Mouse (Mus musculus): ENCODE results near the gene Prelp. TPM values are rescaled to one million over a fixed set of nuclear protein-coding genes. Genes with fewer than 3 reads are reported as not detected.

Gene Prelp
- polyA plus RNA-seq, 1 experiment from 2014 or later = 6.4 TPM

- TF ChIP-seq CTCF (IDR thresholded peaks at IDR 0.05) = no peak
- 0 out of 2 replicates have a peak, but pooled peaks have one; percentile 1 for TF ChIP-seq EP300 (IDR thresholded peaks at IDR 0.05)
- ATAC-seq = peak; percentile 25; the same call in 1 of the 2 replicates
- no peaks in the 10 kb centered on the region for H3K27me3 ChIP-seq (replicated peaks; ENCODE audit: insufficient read depth, low read length)
- WGBS = 19% methylated on average over 11 of the region's 11 CpGs
- no peak overlapping the region for H3K9ac ChIP-seq (replicated peaks; ENCODE audit: low read depth)
- no peaks in the 10 kb centered on the region for H3K9me3 ChIP-seq (ENCODE audit: low read length)
- H3K36me3 ChIP-seq (ENCODE audit: insufficient read depth, low read length) = no peaks in the 10 kb centered on the region
- peak overlapping the region; percentile 77 for H3K27ac ChIP-seq (ENCODE audit: low read length)
- peak overlapping the region; percentile 30 for H3K4me2 ChIP-seq (replicated peaks; ENCODE audit: low read depth, low read length)
- H3K4me3 ChIP-seq (ENCODE audit: low read depth, low read length) = no peak overlapping the region
- peak; percentile 52 for DNase-seq (ENCODE audit: low spot score)
- H3K4me1 ChIP-seq (ENCODE audit: insufficient read depth, low read depth, low read length) = peaks cover 39% of the 10 kb centered on the region
Observed at GRCm38 (mm10) chr1:133917456-133918087, 3.6 kb downstream of the Prelp start.

- TF ChIP-seq EP300 (IDR thresholded peaks at IDR 0.05) (peak; percentile 84), CTCF (IDR thresholded peaks at IDR 0.05) (no peak)
- Histone ChIP-seq H3K27ac (ENCODE audit: low read length) (peak overlapping the region; percentile 81), H3K36me3 (ENCODE audit: insufficient read depth, low read length) (no peaks in the 10 kb centered on the region), H3K4me1 (ENCODE audit: insufficient read depth, low read depth, low read length) (peaks cover 39% of the 10 kb centered on the region), H3K27me3 (replicated peaks; ENCODE audit: insufficient read depth, low read length) (no peaks in the 10 kb centered on the region), H3K9ac (replicated peaks; ENCODE audit: low read depth) (no peak overlapping the region), H3K4me3 (ENCODE audit: low read depth, low read length) (no peak overlapping the region), H3K4me2 (replicated peaks; ENCODE audit: low read depth, low read length) (no peak overlapping the region), H3K9me3 (ENCODE audit: low read length) (no peaks in the 10 kb centered on the region)
- WGBS = 15% methylated on average over 8 of the region's 8 CpGs
- ATAC-seq (peak; percentile 84), DNase-seq (ENCODE audit: low spot score) (peak; percentile 90)
Observed at GRCm38 (mm10) chr1:133915723-133916355, 5.4 kb downstream of the Prelp start.

- Histone ChIP-seq H3K9me3 (ENCODE audit: low read length) (no peaks in the 10 kb centered on the region), H3K4me3 (ENCODE audit: low read depth, low read length) (no peak overlapping the region), H3K9ac (replicated peaks; ENCODE audit: low read depth) (no peak overlapping the region), H3K27ac (ENCODE audit: low read length) (no peak overlapping the region), H3K4me1 (ENCODE audit: insufficient read depth, low read depth, low read length) (peaks cover 37% of the 10 kb centered on the region), H3K4me2 (replicated peaks; ENCODE audit: low read depth, low read length) (no peak overlapping the region), H3K27me3 (replicated peaks; ENCODE audit: insufficient read depth, low read length) (no peaks in the 10 kb centered on the region), H3K36me3 (ENCODE audit: insufficient read depth, low read length) (no peaks in the 10 kb centered on the region)
- DNase-seq (ENCODE audit: low spot score) = no peak
- WGBS = 73% methylated on average over 13 of the region's 13 CpGs
- no peak for TF ChIP-seq EP300 (IDR thresholded peaks at IDR 0.05)
- no peak for TF ChIP-seq CTCF (IDR thresholded peaks at IDR 0.05)
- ATAC-seq = no peak
Observed at GRCm38 (mm10) chr1:133915115-133915514, 6.1 kb downstream of the Prelp start.

GRCm38 (mm10) chr1:133913018-133913417 is 8.2 kb downstream of the Prelp start:
- Histone ChIP-seq H3K36me3 (ENCODE audit: insufficient read depth, low read length) (no peaks in the 10 kb centered on the region), H3K4me2 (replicated peaks; ENCODE audit: low read depth, low read length) (no peak overlapping the region), H3K9ac (replicated peaks; ENCODE audit: low read depth) (no peak overlapping the region), H3K27me3 (replicated peaks; ENCODE audit: insufficient read depth, low read length) (no peaks in the 10 kb centered on the region), H3K9me3 (ENCODE audit: low read length) (no peaks in the 10 kb centered on the region), H3K4me3 (ENCODE audit: low read depth, low read length) (no peak overlapping the region), H3K27ac (ENCODE audit: low read length) (no peak overlapping the region), H3K4me1 (ENCODE audit: insufficient read depth, low read depth, low read length) (peaks cover 28% of the 10 kb centered on the region)
- no peak for TF ChIP-seq EP300 (IDR thresholded peaks at IDR 0.05)
- no peak for TF ChIP-seq CTCF (IDR thresholded peaks at IDR 0.05)
- ATAC-seq (no peak), DNase-seq (ENCODE audit: low spot score) (no peak)
- WGBS = 59% methylated on average over 6 of the region's 6 CpGs

- Histone ChIP-seq H3K27me3 (replicated peaks; ENCODE audit: insufficient read depth, low read length) (no peaks in the 10 kb centered on the region), H3K4me1 (ENCODE audit: insufficient read depth, low read depth, low read length) (peaks cover 20% of the 10 kb centered on the region), H3K4me2 (replicated peaks; ENCODE audit: low read depth, low read length) (no peak overlapping the region), H3K9ac (replicated peaks; ENCODE audit: low read depth) (no peak overlapping the region), H3K9me3 (ENCODE audit: low read length) (no peaks in the 10 kb centered on the region), H3K4me3 (ENCODE audit: low read depth, low read length) (no peak overlapping the region), H3K27ac (ENCODE audit: low read length) (no peak overlapping the region), H3K36me3 (ENCODE audit: insufficient read depth, low read length) (no peaks in the 10 kb centered on the region)
- ATAC-seq (peak; percentile 60), DNase-seq (ENCODE audit: low spot score) (peak; percentile 89)
- 18% methylated on average over 4 of the region's 4 CpGs for WGBS
- TF ChIP-seq CTCF (IDR thresholded peaks at IDR 0.05) (peak; percentile 97), EP300 (IDR thresholded peaks at IDR 0.05) (no peak)
Observed at GRCm38 (mm10) chr1:133911456-133911855, 9.8 kb downstream of the Prelp start.

- H3K9me3 ChIP-seq (ENCODE audit: low read length) = no peaks in the 10 kb centered on the region
- peaks cover 15% of the 10 kb centered on the region; the same call in 1 of the 2 replicates for H3K4me1 ChIP-seq (ENCODE audit: insufficient read depth, low read depth, low read length)
- H3K27me3 ChIP-seq (replicated peaks; ENCODE audit: insufficient read depth, low read length) = no peaks in the 10 kb centered on the region
- H3K4me3 ChIP-seq (ENCODE audit: low read depth, low read length) = no peak overlapping the region
- WGBS = 53% methylated on average over 4 of the region's 4 CpGs
- H3K4me2 ChIP-seq (replicated peaks; ENCODE audit: low read depth, low read length) = no peak overlapping the region
- H3K9ac ChIP-seq (replicated peaks; ENCODE audit: low read depth) = no peak overlapping the region
- ATAC-seq (no peak), DNase-seq (ENCODE audit: low spot score) (no peak)
- no peak overlapping the region for H3K27ac ChIP-seq (ENCODE audit: low read length)
- no peaks in the 10 kb centered on the region for H3K36me3 ChIP-seq (ENCODE audit: insufficient read depth, low read length)
- no peak for TF ChIP-seq EP300 (IDR thresholded peaks at IDR 0.05)
- no peak for TF ChIP-seq CTCF (IDR thresholded peaks at IDR 0.05)
Observed at GRCm38 (mm10) chr1:133911008-133911407, 10.2 kb downstream of the Prelp start.
